In the genomic region with DNA sequence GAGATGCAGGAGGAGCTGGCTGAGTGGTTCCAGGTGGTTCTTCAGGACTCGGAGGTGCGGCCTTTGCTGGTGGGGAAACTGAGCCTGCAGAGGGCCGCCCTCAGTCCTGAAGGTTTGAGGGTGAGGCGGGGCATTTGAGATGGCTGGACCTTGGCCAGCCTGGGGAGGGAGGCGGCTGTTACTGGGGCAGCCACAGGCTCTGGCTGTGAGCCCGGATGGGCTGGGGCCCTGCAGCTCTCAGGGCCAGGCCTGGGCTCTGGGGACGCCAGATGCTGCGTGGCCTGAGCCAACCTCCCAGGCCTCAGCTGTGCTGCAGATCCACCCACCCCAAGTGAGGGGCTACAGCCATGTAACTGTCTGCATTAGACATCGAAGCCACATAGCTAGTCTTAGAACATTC, we compare ENCODE assay signal across 8 mouse cellular contexts. TPM values are rescaled to one million over a fixed set of nuclear protein-coding genes. Genes with fewer than 3 reads are reported as not detected.
DNase-seq lines count a peak whose midpoint lies in the region; ATAC-seq and TF ChIP-seq lines count a peak whose summit lies in the region.

No protein-coding gene starts in this region.

- WGBS in heart, embryonic 15.5 days, result 34% methylated on average over 9 of the region's 9 CpGs
- WGBS in kidney, postnatal 0 days, result 48% methylated on average over 8 of the region's 9 CpGs

- H3K4me1 ChIP-seq in embryonic fibroblast, embryonic 13.5 days (ENCODE audit: control insufficient read depth, insufficient read depth, low read length), result peaks cover 12% of the 10 kb centered on the region; the same call in 1 of the 2 replicates
- H3K4me1 ChIP-seq in heart, embryonic 15.5 days (replicated peaks), result peaks cover 49% of the 10 kb centered on the region
- peaks cover 27% of the 10 kb centered on the region for H3K4me1 ChIP-seq in kidney, postnatal 0 days (replicated peaks; ENCODE audit: insufficient read depth, low read length)

- TF ChIP-seq CTCF in embryonic fibroblast, embryonic 13.5 days (IDR thresholded peaks at IDR 0.05; ENCODE audit: borderline replicate concordance, insufficient read depth, low read length), result no peak
- no peak for TF ChIP-seq CTCF in kidney, postnatal 0 days (IDR thresholded peaks at IDR 0.05; ENCODE audit: low read depth)

- H3K9ac ChIP-seq in heart, embryonic 15.5 days, result peak overlapping the region; percentile 29; the same call in 1 of the 2 replicates
- H3K9ac ChIP-seq in kidney, postnatal 0 days (ENCODE audit: low read depth, low read length), result peak overlapping the region; percentile 98

- H3K4me3 ChIP-seq in embryonic fibroblast, embryonic 13.5 days (ENCODE audit: insufficient read depth, low read length), result no peak overlapping the region
- H3K4me3 ChIP-seq in heart, embryonic 15.5 days, result no peak overlapping the region
- H3K4me3 ChIP-seq in kidney, postnatal 0 days (replicated peaks; ENCODE audit: low read depth, low read length), result no peak overlapping the region

- H3K36me3 ChIP-seq in heart, embryonic 15.5 days, result peaks cover 34% of the 10 kb centered on the region
- H3K36me3 ChIP-seq in kidney, postnatal 0 days (ENCODE audit: insufficient read depth, low read length), result peaks cover 32% of the 10 kb centered on the region; the same call in 1 of the 2 replicates

- ATAC-seq in heart, embryonic 15.5 days (replicated peaks; ENCODE audit: insufficient number of reproducible peaks, insufficient read depth, low FRiP score, low read depth), result 0 out of 2 replicates have a peak, but pooled peaks have one; percentile 13
- no peak for ATAC-seq in kidney, postnatal 0 days (replicated peaks; ENCODE audit: low FRiP score, low read depth)

- H3K27ac ChIP-seq in embryonic fibroblast, embryonic 13.5 days (ENCODE audit: insufficient read depth, low read length), result peak overlapping the region; percentile 39
- H3K27ac ChIP-seq in heart, embryonic 15.5 days, result peak overlapping the region; percentile 75
- no peak overlapping the region for H3K27ac ChIP-seq in kidney, postnatal 0 days

- no peak for TF ChIP-seq POLR2A in embryonic fibroblast, embryonic 13.5 days (IDR thresholded peaks at IDR 0.05; ENCODE audit: low read depth, low read length)

- no peaks in the 10 kb centered on the region for H3K27me3 ChIP-seq in heart, embryonic 15.5 days
- H3K27me3 ChIP-seq in kidney, postnatal 0 days (ENCODE audit: insufficient read depth, low read length), result no peaks in the 10 kb centered on the region

- peak overlapping the region; percentile 13; the same call in 1 of the 2 replicates for H3K4me2 ChIP-seq in heart, embryonic 15.5 days
- H3K4me2 ChIP-seq in kidney, postnatal 0 days (ENCODE audit: low read length), result no peak overlapping the region

- no peaks in the 10 kb centered on the region for H3K9me3 ChIP-seq in heart, embryonic 15.5 days (replicated peaks)
- H3K9me3 ChIP-seq in kidney, postnatal 0 days (replicated peaks; ENCODE audit: low read length), result no peaks in the 10 kb centered on the region

- peak; percentile 45 to 74 for DNase-seq in urinary bladder, adult 18-20 months (ENCODE audit: low spot score in 2 of 2)
- no peak for DNase-seq in urinary bladder, adult 2 months (ENCODE audit: low spot score)
- no peak for DNase-seq in kidney, postnatal 0 days (ENCODE audit: low spot score)
- DNase-seq in lung, postnatal 25 days (ENCODE audit: low spot score), result peak; percentile 76
- peak; percentile 77 for DNase-seq in testis, postnatal 14 days (ENCODE audit: low spot score)
- DNase-seq in retina, postnatal 1 day, result no peak

RNA-seq across cellular contexts. Expression of gene Pik3r2, which starts 2.7 kb away (rescaled TPM):
- polyA plus RNA-seq in urinary bladder, adult 2 months (2012; rRNA removed), result 57.3 and 66.0 TPM in 2 replicates
- polyA plus RNA-seq in embryonic fibroblast, embryonic 13.5 days (2011; ENCODE audit: insufficient read length, low read depth, missing spikeins), result 42.8 and 43.5 TPM in 2 replicates
- 28.0 and 45.8 TPM in 2 replicates for polyA plus RNA-seq in heart, embryonic 15.5 days (2015; fragmentation: Nextera tagmentation; extraction: Ambion mirVana)
- polyA plus RNA-seq in kidney, postnatal 0 days (2015; fragmentation: Nextera tagmentation; extraction: Ambion mirVana), result 43.8 and 47.2 TPM in 2 replicates

RNA-seq across cellular contexts. Expression of gene Mpv17l2, which starts 13.1 kb away (rescaled TPM):
- 38.2 and 41.9 TPM in 2 replicates for polyA plus RNA-seq in urinary bladder, adult 2 months (2012; rRNA removed)
- 29.1 and 32.6 TPM in 2 replicates for polyA plus RNA-seq in embryonic fibroblast, embryonic 13.5 days (2011; ENCODE audit: insufficient read length, low read depth, missing spikeins)
- 43.0 and 45.2 TPM in 2 replicates for polyA plus RNA-seq in heart, embryonic 15.5 days (2015; fragmentation: Nextera tagmentation; extraction: Ambion mirVana)
- 78.2 and 80.3 TPM in 2 replicates for polyA plus RNA-seq in kidney, postnatal 0 days (2015; fragmentation: Nextera tagmentation; extraction: Ambion mirVana)

RNA-seq across cellular contexts. Expression of gene Rab3a, which starts 19.4 kb away (rescaled TPM):
- 34.1 and 35.3 TPM in 2 replicates for polyA plus RNA-seq in urinary bladder, adult 2 months (2012; rRNA removed)
- 8.6 and 10.2 TPM in 2 replicates for polyA plus RNA-seq in embryonic fibroblast, embryonic 13.5 days (2011; ENCODE audit: insufficient read length, low read depth, missing spikeins)
- polyA plus RNA-seq in heart, embryonic 15.5 days (2015; fragmentation: Nextera tagmentation; extraction: Ambion mirVana), result 21.0 and 25.5 TPM in 2 replicates
- polyA plus RNA-seq in kidney, postnatal 0 days (2015; fragmentation: Nextera tagmentation; extraction: Ambion mirVana), result 20.5 and 21.8 TPM in 2 replicates

RNA-seq across cellular contexts. Expression of gene Mast3, which starts 31.0 kb away (rescaled TPM):
- polyA plus RNA-seq in urinary bladder, adult 2 months (2012; rRNA removed), result 19.5 and 19.7 TPM in 2 replicates
- polyA plus RNA-seq in embryonic fibroblast, embryonic 13.5 days (2011; ENCODE audit: insufficient read length, low read depth, missing spikeins), result 12.6 and 13.1 TPM in 2 replicates
- polyA plus RNA-seq in heart, embryonic 15.5 days (2015; fragmentation: Nextera tagmentation; extraction: Ambion mirVana), result 5.0 and 11.1 TPM in 2 replicates
- 8.4 and 10.2 TPM in 2 replicates for polyA plus RNA-seq in kidney, postnatal 0 days (2015; fragmentation: Nextera tagmentation; extraction: Ambion mirVana)

RNA-seq across cellular contexts. Expression of gene Il12rb1, which starts 34.4 kb away (rescaled TPM):
- polyA plus RNA-seq in urinary bladder, adult 2 months (2012; rRNA removed), result 0.58 and 0.94 TPM in 2 replicates
- polyA plus RNA-seq in embryonic fibroblast, embryonic 13.5 days (2011; ENCODE audit: insufficient read length, low read depth, missing spikeins), result 1.1 TPM in 1 of 2 replicates, not detected in the other
- polyA plus RNA-seq in heart, embryonic 15.5 days (2015; fragmentation: Nextera tagmentation; extraction: Ambion mirVana), result 0.15 and 0.53 TPM in 2 replicates
- 0.09 and 0.13 TPM in 2 replicates for polyA plus RNA-seq in kidney, postnatal 0 days (2015; fragmentation: Nextera tagmentation; extraction: Ambion mirVana)

Comparison
In these comparisons a context has a peak if more than half of its experiments do, and no peak if none do; other contexts are left out.
1. DNase-seq: peak in urinary bladder, adult 18-20 months (2 of 2), lung, postnatal 25 days (single experiment) and testis, postnatal 14 days (single experiment); none in urinary bladder, adult 2 months (single experiment), kidney, postnatal 0 days (single experiment) and retina, postnatal 1 day (single experiment).